Mouse (Mus musculus): ENCODE results near the gene Tfpt.
A peak's percentile ranks its signal among the peaks of the same experiment; 100 is the strongest.

Gene Tfpt

GRCm38 (mm10) chr7:3629543-3630477, at the start of gene Tfpt, which contains the start of gene Prpf31:
Tfpt (minus strand) TSS chr7:3629929.
Prpf31 (plus strand) TSS chr7:3629985.
- peak; percentile 89 for DNase-seq

GRCm38 (mm10) chr7:3677342-3677741, 47.6 kb upstream of the Tfpt start, which contains the start of gene Tmc4:
Tmc4 (minus strand) TSS chr7:3677553.
- DNase-seq: peak in 1 of 2 experiments; percentile 8

- DNase-seq: no peak
Observed at GRCm38 (mm10) chr7:3676371-3676770, 46.6 kb upstream of the Tfpt start.

- DNase-seq: no peak
Observed at GRCm38 (mm10) chr7:3675228-3675548, 45.5 kb upstream of the Tfpt start.

GRCm38 (mm10) chr7:3674507-3675227, 44.9 kb upstream of the Tfpt start:
- DNase-seq: peak; percentile 79 to 82

- DNase-seq: no peak
Observed at GRCm38 (mm10) chr7:3666921-3667391, 37.2 kb upstream of the Tfpt start.

GRCm38 (mm10) chr7:3665215-3666114, 35.7 kb upstream of the Tfpt start, which contains the start of gene Leng1:
Leng1 (minus strand) TSS chr7:3665840.
- peak; percentile 88 to 92 for DNase-seq

GRCm38 (mm10) chr7:3664524-3665214, 34.9 kb upstream of the Tfpt start:
- no peak for DNase-seq

- DNase-seq: no peak
Observed at GRCm38 (mm10) chr7:3658578-3658977, 28.8 kb upstream of the Tfpt start.

GRCm38 (mm10) chr7:3656966-3657365, 27.2 kb upstream of the Tfpt start:
- DNase-seq: no peak

GRCm38 (mm10) chr7:3646641-3647040, 16.9 kb upstream of the Tfpt start:
- no peak for DNase-seq

- DNase-seq: no peak
Observed at GRCm38 (mm10) chr7:3646188-3646587, 16.5 kb upstream of the Tfpt start.

- DNase-seq: no peak
Observed at GRCm38 (mm10) chr7:3645488-3646025, 15.8 kb upstream of the Tfpt start.

GRCm38 (mm10) chr7:3644672-3645487, 15.2 kb upstream of the Tfpt start, which contains the start of gene Cnot3:
Cnot3 (plus strand) TSS chr7:3645268.
- DNase-seq: peak; percentile 95 to 99

- peak; percentile 93 to 94 for DNase-seq
Observed at GRCm38 (mm10) chr7:3644348-3644671, 14.6 kb upstream of the Tfpt start.

- no peak for DNase-seq
Observed at GRCm38 (mm10) chr7:3643843-3644242, 14.1 kb upstream of the Tfpt start.

GRCm38 (mm10) chr7:3643412-3643811, 13.7 kb upstream of the Tfpt start:
- DNase-seq: no peak

- no peak for DNase-seq
Observed at GRCm38 (mm10) chr7:3630478-3630815, 718 bp upstream of the Tfpt start.

- peak in 1 of 2 experiments; percentile 14 for DNase-seq
Observed at GRCm38 (mm10) chr7:3629030-3629429, 699 bp downstream of the Tfpt start.

- peak; percentile 84 to 91 for DNase-seq
Observed at GRCm38 (mm10) chr7:3617242-3617995, 12.3 kb downstream of the Tfpt start, which contains the start of gene Ndufa3. Ndufa3 (plus strand) TSS chr7:3617373.

All from thymus, postnatal 36 days (tissue).